9 mouse cellular contexts compared by ENCODE assay signal in the genomic region with DNA sequence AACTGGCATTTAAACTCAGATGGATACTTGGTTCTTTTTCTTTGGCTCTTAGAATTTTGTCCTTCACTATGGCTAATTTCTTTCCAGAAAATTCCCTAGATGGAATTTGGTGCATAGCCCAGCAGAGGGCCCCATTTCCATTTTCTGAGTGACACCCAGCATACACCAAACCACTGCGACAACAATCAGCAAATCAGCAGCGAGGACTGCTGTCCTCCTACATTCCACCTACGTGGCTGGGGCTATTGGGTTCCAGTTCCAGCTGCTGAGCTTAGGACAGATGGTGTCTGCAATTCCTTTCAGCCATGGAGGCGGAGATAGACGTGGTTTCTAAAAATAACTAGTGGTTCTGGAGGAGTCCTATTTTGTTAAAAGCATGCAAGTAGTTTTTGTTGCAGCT. TPM values are rescaled to one million over a fixed set of nuclear protein-coding genes. Genes with fewer than 3 reads are reported as not detected.
DNase-seq lines count a peak whose midpoint lies in the region; ATAC-seq and TF ChIP-seq lines count a peak whose summit lies in the region.
"Had no signal": no experiment of that assay in that cellular context is flagged by ENCODE, and none has a peak within 500 bp of the region (broad histone marks: within the 10 kb centered on the region; RNA-seq: fewer than 3 reads in every experiment).

No protein-coding gene starts in this region.

- H3K36me3 ChIP-seq in midbrain, embryonic 14.5 days (ENCODE audit: control insufficient read depth, insufficient read depth, low read length), result no peaks in the 10 kb centered on the region
- no peaks in the 10 kb centered on the region for H3K36me3 ChIP-seq in midbrain, embryonic 11.5 days (ENCODE audit: control insufficient read depth, insufficient read depth, low read length)
- H3K36me3 ChIP-seq in intestine, embryonic 16.5 days (ENCODE audit: control insufficient read depth, insufficient read depth, low read length), result no peaks in the 10 kb centered on the region
- H3K36me3 ChIP-seq: neural tube, embryonic 13.5 days had no signal

- no peaks in the 10 kb centered on the region for H3K4me1 ChIP-seq in midbrain, embryonic 14.5 days (ENCODE audit: control insufficient read depth, insufficient read depth, low read length)
- H3K4me1 ChIP-seq in midbrain, embryonic 11.5 days (ENCODE audit: control insufficient read depth, insufficient read depth, low read length), result no peaks in the 10 kb centered on the region
- H3K4me1 ChIP-seq in intestine, embryonic 16.5 days (ENCODE audit: control insufficient read depth, insufficient read depth, low read length), result no peaks in the 10 kb centered on the region
- H3K4me1 ChIP-seq in olfactory bulb, adult 2 months (ENCODE audit: control insufficient read depth, insufficient read depth, low read length), result no peaks in the 10 kb centered on the region
- H3K4me1 ChIP-seq: neural tube, embryonic 13.5 days had no signal

- H3K9ac ChIP-seq in midbrain, embryonic 14.5 days (replicated peaks; ENCODE audit: low read length), result no peak overlapping the region
- H3K9ac ChIP-seq in midbrain, embryonic 11.5 days (ENCODE audit: low read length), result no peak overlapping the region
- H3K9ac ChIP-seq in intestine, embryonic 16.5 days (ENCODE audit: low read depth, low read length), result no peak overlapping the region
- H3K9ac ChIP-seq: neural tube, embryonic 13.5 days had no signal

- 38% methylated on average over 5 of the region's 5 CpGs for WGBS in midbrain, embryonic 14.5 days
- WGBS in midbrain, embryonic 11.5 days, result 45% methylated on average over 5 of the region's 5 CpGs
- WGBS in intestine, embryonic 16.5 days, result 30% methylated on average over 5 of the region's 5 CpGs
- WGBS in olfactory bulb, adult 2 months, result 14% methylated on average over 5 of the region's 5 CpGs

- no peaks in the 10 kb centered on the region for H3K9me3 ChIP-seq in midbrain, embryonic 14.5 days (ENCODE audit: control insufficient read depth, low read length)
- H3K9me3 ChIP-seq in midbrain, embryonic 11.5 days (ENCODE audit: control insufficient read depth, low read length), result no peaks in the 10 kb centered on the region
- H3K9me3 ChIP-seq in intestine, embryonic 16.5 days (ENCODE audit: control insufficient read depth, low read length), result no peaks in the 10 kb centered on the region
- H3K9me3 ChIP-seq: neural tube, embryonic 13.5 days had no signal

- no peak for TF ChIP-seq POLR2A in olfactory bulb, adult 2 months (IDR thresholded peaks at IDR 0.05; ENCODE audit: insufficient read depth, low read depth, low read length)

- H3K4me2 ChIP-seq in midbrain, embryonic 14.5 days (ENCODE audit: low read length), result no peak overlapping the region
- H3K4me2 ChIP-seq in midbrain, embryonic 11.5 days, result no peak overlapping the region
- no peak overlapping the region for H3K4me2 ChIP-seq in intestine, embryonic 16.5 days (ENCODE audit: low read depth, low read length)
- H3K4me2 ChIP-seq: neural tube, embryonic 13.5 days had no signal

- H3K4me3 ChIP-seq in midbrain, embryonic 14.5 days (replicated peaks; ENCODE audit: low read depth, low read length), result no peak overlapping the region
- H3K4me3 ChIP-seq in midbrain, embryonic 11.5 days (ENCODE audit: low read depth, low read length), result no peak overlapping the region
- no peak overlapping the region for H3K4me3 ChIP-seq in intestine, embryonic 16.5 days (ENCODE audit: low read length)
- H3K4me3 ChIP-seq in olfactory bulb, adult 2 months (ENCODE audit: insufficient read depth, low read depth, low read length), result no peak overlapping the region
- H3K4me3 ChIP-seq: neural tube, embryonic 13.5 days had no signal

- intact Hi-C loops in left cerebral cortex, postnatal 10 days (cut with DNase I), result loop anchor here (10.0 kb wide), 1 partner anchor 96 kb away; the partner anchor contains the start of gene Syn1

- peak; percentile 54 for DNase-seq in midbrain, embryonic 14.5 days
- DNase-seq in midbrain, embryonic 11.5 days (ENCODE audit: low spot score, missing footprints), result no peak
- DNase-seq in cerebellum, postnatal 10 days, result peak; percentile 56 to 57
- peak; percentile 75 for DNase-seq in gastrocnemius, postnatal 25 days
- peak; percentile 64 to 67 for DNase-seq in left cerebral cortex, postnatal 10 days (ENCODE audit: extremely low spot score in 1 of 2, low spot score in 2 of 2)
- DNase-seq in thymus, adult 18-20 months, result no peak

- TF ChIP-seq CTCF in olfactory bulb, adult 2 months (IDR thresholded peaks at IDR 0.05; ENCODE audit: insufficient read depth, low read depth, low read length), result no peak

- no peak for ATAC-seq in midbrain, embryonic 14.5 days (ENCODE audit: low FRiP score, low TSS enrichment)
- ATAC-seq in midbrain, embryonic 11.5 days (ENCODE audit: low FRiP score), result no peak
- peak; percentile 88 for ATAC-seq in intestine, embryonic 16.5 days

- H3K27me3 ChIP-seq in midbrain, embryonic 14.5 days (ENCODE audit: control insufficient read depth, insufficient read depth, low read length), result no peaks in the 10 kb centered on the region
- H3K27me3 ChIP-seq in midbrain, embryonic 11.5 days (ENCODE audit: control insufficient read depth, insufficient read depth, low read length), result no peaks in the 10 kb centered on the region
- no peaks in the 10 kb centered on the region for H3K27me3 ChIP-seq in intestine, embryonic 16.5 days (replicated peaks; ENCODE audit: control insufficient read depth, insufficient read depth, low read length)
- H3K27me3 ChIP-seq: neural tube, embryonic 13.5 days had no signal

- no peak overlapping the region for H3K27ac ChIP-seq in midbrain, embryonic 14.5 days (replicated peaks; ENCODE audit: low read depth, low read length)
- no peak overlapping the region for H3K27ac ChIP-seq in midbrain, embryonic 11.5 days (ENCODE audit: low read depth, low read length)
- H3K27ac ChIP-seq in intestine, embryonic 16.5 days (ENCODE audit: low read length), result no peak overlapping the region
- peak overlapping the region; percentile 73; the same call in 1 of the 2 replicates for H3K27ac ChIP-seq in olfactory bulb, adult 2 months (ENCODE audit: insufficient read depth, low read depth, low read length)
- H3K27ac ChIP-seq: neural tube, embryonic 13.5 days had no signal

RNA-seq across cellular contexts. Expression of gene Araf, which starts 31.3 kb away (rescaled TPM):
- 292 and 335 TPM in 2 replicates for polyA plus RNA-seq in midbrain, embryonic 14.5 days (2014; fragmentation: Nextera tagmentation; extraction: Ambion mirVana)
- polyA plus RNA-seq in midbrain, embryonic 11.5 days (2014; fragmentation: Nextera tagmentation; extraction: Ambion mirVana), result 92.9 and 98.3 TPM in 2 replicates
- 10 to 100 TPM; 83.6 to 84.7 TPM for total RNA-seq in gastrocnemius, postnatal 25 days (2021)
- polyA plus RNA-seq in intestine, embryonic 16.5 days (2015; fragmentation: Nextera tagmentation; extraction: Ambion mirVana), result 113 and 116 TPM in 2 replicates
- 100 to 1,000 TPM; 210 to 211 TPM for total RNA-seq in left cerebral cortex, postnatal 10 days (2021)
- polyA plus RNA-seq in olfactory bulb, adult 2 months (2012; ENCODE audit: insufficient read depth, insufficient read length, low replicate concordance, missing spikeins), result not detected in 2 replicates

RNA-seq across cellular contexts. Expression of gene Timp1, which starts 41.0 kb away (rescaled TPM):
- 1.9 and 3.5 TPM in 2 replicates for polyA plus RNA-seq in midbrain, embryonic 14.5 days (2014; fragmentation: Nextera tagmentation; extraction: Ambion mirVana)
- polyA plus RNA-seq in midbrain, embryonic 11.5 days (2014; fragmentation: Nextera tagmentation; extraction: Ambion mirVana), result 8.1 and 8.4 TPM in 2 replicates
- 1 to 10 TPM; 4.9 to 6.5 TPM for total RNA-seq in gastrocnemius, postnatal 25 days (2021)
- 14.2 and 16.9 TPM in 2 replicates for polyA plus RNA-seq in intestine, embryonic 16.5 days (2015; fragmentation: Nextera tagmentation; extraction: Ambion mirVana)
- 1 to 10 TPM; 1.1 to 1.3 TPM for total RNA-seq in left cerebral cortex, postnatal 10 days (2021)
- polyA plus RNA-seq in olfactory bulb, adult 2 months (2012; ENCODE audit: insufficient read depth, insufficient read length, low replicate concordance, missing spikeins), result not detected in 2 replicates

Comparison
In these comparisons a context has a peak if more than half of its experiments do, and no peak if none do; other contexts are left out.
1. DNase-seq: peak in midbrain, embryonic 14.5 days (single experiment), cerebellum, postnatal 10 days (2 of 2), gastrocnemius, postnatal 25 days (single experiment) and left cerebral cortex, postnatal 10 days (2 of 2); none in midbrain, embryonic 11.5 days (single experiment) and thymus, adult 18-20 months (0 of 2).